In the genomic region with DNA sequence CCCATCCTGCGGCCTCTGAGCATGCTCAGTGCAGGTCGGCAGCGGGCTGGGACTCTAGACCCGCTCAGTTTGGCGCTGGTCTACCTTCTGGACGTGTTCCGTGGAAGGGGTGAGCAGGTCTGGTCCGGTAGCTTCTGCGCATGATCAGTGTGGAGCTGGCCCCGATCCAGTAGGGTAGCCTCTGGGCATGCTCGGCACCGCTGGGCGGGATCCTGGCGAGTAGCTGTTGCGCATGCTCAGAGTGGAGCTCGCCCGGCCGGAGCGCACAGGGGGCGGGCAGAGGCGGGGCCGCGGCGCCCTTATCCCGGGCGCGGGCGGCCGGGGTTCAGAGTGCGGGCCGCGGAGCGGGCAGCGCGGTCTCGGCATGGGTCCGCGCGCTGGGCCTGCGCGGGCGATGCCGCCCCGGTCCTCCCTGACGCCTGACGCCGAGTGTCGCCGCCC, we compare ENCODE assay signal across 7 mouse cellular contexts. TPM values are rescaled to one million over a fixed set of nuclear protein-coding genes. Genes with fewer than 3 reads are reported as not detected.
A peak's percentile ranks its signal among the peaks of the same experiment; 100 is the strongest.
DNase-seq lines count a peak whose midpoint lies in the region; ATAC-seq and TF ChIP-seq lines count a peak whose summit lies in the region.

Gene Ipmk, plus strand, starts transcription at position 255 of the 441 bp plus-strand sequence.

- H3K4me1 ChIP-seq in embryonic facial prominence, embryonic 12.5 days = peaks cover 16% of the 10 kb centered on the region
- H3K4me1 ChIP-seq in kidney, adult 2 months (ENCODE audit: control insufficient read depth, insufficient read depth, low read length) = peaks cover 8% of the 10 kb centered on the region
- peaks cover 29% of the 10 kb centered on the region for H3K4me1 ChIP-seq in limb, embryonic 12.5 days (replicated peaks)
- H3K4me1 ChIP-seq in midbrain, embryonic 15.5 days = peaks cover 45% of the 10 kb centered on the region
- H3K4me1 ChIP-seq in spleen, adult 2 months (ENCODE audit: control insufficient read depth, insufficient read depth, insufficient read length) = 0 out of 2 replicates have a peak, but pooled peaks cover 3% of the 10 kb centered on the region

- peak within 1 kb of the TSS; percentile 97 for H3K4me2 ChIP-seq in embryonic facial prominence, embryonic 12.5 days (replicated peaks)
- H3K4me2 ChIP-seq in limb, embryonic 12.5 days = peak within 1 kb of the TSS; percentile 93
- H3K4me2 ChIP-seq in midbrain, embryonic 15.5 days = peak within 1 kb of the TSS; percentile 93

- peak within 1 kb of the TSS; percentile 91 for H3K9ac ChIP-seq in embryonic facial prominence, embryonic 12.5 days
- peak within 1 kb of the TSS; percentile 85 for H3K9ac ChIP-seq in limb, embryonic 12.5 days (replicated peaks)
- H3K9ac ChIP-seq in midbrain, embryonic 15.5 days = peak within 1 kb of the TSS; percentile 92

- H3K9me3 ChIP-seq in embryonic facial prominence, embryonic 12.5 days = no peaks in the 10 kb centered on the region
- no peaks in the 10 kb centered on the region for H3K9me3 ChIP-seq in limb, embryonic 12.5 days
- H3K9me3 ChIP-seq in midbrain, embryonic 15.5 days = no peaks in the 10 kb centered on the region

- peak; percentile 100 for DNase-seq in adrenal gland, postnatal 25 days
- DNase-seq in heart, adult 18-20 months = peak; percentile 99 to 100
- DNase-seq in kidney, adult 2 months = peak; percentile 100
- DNase-seq in spleen, adult 2 months (ENCODE audit: low read depth in 1 of 2, low spot score in 2 of 2) = peak; percentile 83 to 99

- H3K4me3 ChIP-seq in embryonic facial prominence, embryonic 12.5 days = peak within 1 kb of the TSS; percentile 93
- H3K4me3 ChIP-seq in kidney, adult 2 months (ENCODE audit: insufficient read depth, low read depth, low read length) = peak within 1 kb of the TSS; percentile 79
- H3K4me3 ChIP-seq in limb, embryonic 12.5 days (replicated peaks) = peak within 1 kb of the TSS; percentile 91
- peak within 1 kb of the TSS; percentile 81 for H3K4me3 ChIP-seq in midbrain, embryonic 15.5 days
- H3K4me3 ChIP-seq in spleen, adult 2 months (ENCODE audit: extremely low read depth, insufficient read depth, insufficient read length) = peak within 1 kb of the TSS; percentile 87

- ATAC-seq in embryonic facial prominence, embryonic 12.5 days (ENCODE audit: insufficient number of reproducible peaks, insufficient read depth, low FRiP score, low TSS enrichment) = peak; percentile 92
- peak; percentile 89 for ATAC-seq in limb, embryonic 12.5 days (ENCODE audit: insufficient number of reproducible peaks, insufficient read depth, low FRiP score, low TSS enrichment, low read depth)
- ATAC-seq in midbrain, embryonic 15.5 days (replicated peaks) = peak; percentile 91

- TF ChIP-seq CTCF in kidney, adult 2 months (conservative IDR thresholded peaks at IDR 0.05; ENCODE audit: insufficient read depth, insufficient read length, low read depth, low read length) = no peak
- no peak for TF ChIP-seq CTCF in spleen, adult 2 months (IDR thresholded peaks at IDR 0.05; ENCODE audit: extremely low read depth, insufficient read depth, insufficient read length, insufficient replicate concordance)

- no peaks in the 10 kb centered on the region for H3K27me3 ChIP-seq in embryonic facial prominence, embryonic 12.5 days
- H3K27me3 ChIP-seq in kidney, adult 2 months (replicated peaks; ENCODE audit: control insufficient read depth, insufficient read depth, low read length) = no peaks in the 10 kb centered on the region
- H3K27me3 ChIP-seq in limb, embryonic 12.5 days = no peaks in the 10 kb centered on the region
- H3K27me3 ChIP-seq in midbrain, embryonic 15.5 days (replicated peaks) = no peaks in the 10 kb centered on the region
- no peaks in the 10 kb centered on the region for H3K27me3 ChIP-seq in spleen, adult 2 months (ENCODE audit: control insufficient read depth, insufficient read depth, low read length)

- no peaks in the 10 kb centered on the region for H3K36me3 ChIP-seq in embryonic facial prominence, embryonic 12.5 days
- no peaks in the 10 kb centered on the region for H3K36me3 ChIP-seq in kidney, adult 2 months (ENCODE audit: control insufficient read depth, insufficient read depth, low read length)
- H3K36me3 ChIP-seq in limb, embryonic 12.5 days = peaks cover 5% of the 10 kb centered on the region; the same call in 1 of the 2 replicates
- H3K36me3 ChIP-seq in midbrain, embryonic 15.5 days (replicated peaks) = 0 out of 2 replicates have a peak, but pooled peaks cover 7% of the 10 kb centered on the region
- H3K36me3 ChIP-seq in spleen, adult 2 months (ENCODE audit: control insufficient read depth, insufficient read depth, low read length) = no peaks in the 10 kb centered on the region

- under 1% methylated on average over 32 of the region's 49 CpGs for WGBS in embryonic facial prominence, embryonic 12.5 days
- under 1% methylated on average over 49 of the region's 49 CpGs for WGBS in kidney, adult 2 months
- 2% methylated on average over 32 of the region's 49 CpGs for WGBS in limb, embryonic 12.5 days
- WGBS in midbrain, embryonic 15.5 days = 0% methylated on average over 48 of the region's 49 CpGs
- WGBS in spleen, adult 2 months = 2% methylated on average over 39 of the region's 49 CpGs

- peak; percentile 61 for TF ChIP-seq POLR2A in kidney, adult 2 months (IDR thresholded peaks at IDR 0.05; ENCODE audit: low read depth, low read length)
- TF ChIP-seq POLR2A in spleen, adult 2 months (IDR thresholded peaks at IDR 0.05; ENCODE audit: low read depth, low read length) = peak; percentile 41; the same call in 1 of the 2 replicates

- peak within 1 kb of the TSS; percentile 78 for H3K27ac ChIP-seq in embryonic facial prominence, embryonic 12.5 days
- peak within 1 kb of the TSS; percentile 77 for H3K27ac ChIP-seq in kidney, adult 2 months (ENCODE audit: insufficient read depth, low read depth, low read length)
- peak within 1 kb of the TSS; percentile 84 for H3K27ac ChIP-seq in limb, embryonic 12.5 days
- peak within 1 kb of the TSS; percentile 90 for H3K27ac ChIP-seq in midbrain, embryonic 15.5 days
- peak within 1 kb of the TSS; percentile 83 for H3K27ac ChIP-seq in spleen, adult 2 months (ENCODE audit: insufficient read depth, low read length)

RNA-seq across cellular contexts. Expression of gene Ipmk, which starts in this region (rescaled TPM):
- total RNA-seq in adrenal gland, postnatal 25 days (2021) = 17.2 and 21.9 TPM in 2 replicates
- 16.1 and 16.7 TPM in 2 replicates for polyA plus RNA-seq in embryonic facial prominence, embryonic 12.5 days (2016; fragmentation: Nextera tagmentation; extraction: Ambion mirVana)
- total RNA-seq in heart, adult 18-20 months (2021) = 10 to 100 TPM; 15.0 to 16.7 TPM
- polyA plus RNA-seq in kidney, adult 2 months (2012; rRNA removed) = 31.1 and 34.6 TPM in 2 replicates
- 18.7 and 19.9 TPM in 2 replicates for polyA plus RNA-seq in limb, embryonic 12.5 days (2016; fragmentation: Nextera tagmentation; extraction: Ambion mirVana)
- 17.9 and 18.2 TPM in 2 replicates for polyA plus RNA-seq in midbrain, embryonic 15.5 days (2015; fragmentation: Nextera tagmentation; extraction: Ambion mirVana)
- 4.5 and 6.0 TPM in 2 replicates for polyA plus RNA-seq in spleen, adult 2 months (2012; rRNA removed)

Comparison
In these comparisons a context has a peak if more than half of its experiments do, and no peak if none do; other contexts are left out.
1. Peak in every context shown above with its lines: DNase-seq, ATAC-seq, H3K4me3 ChIP-seq and H3K27ac ChIP-seq.